Mouse (Mus musculus) heart, adult 9 months (tissue): ENCODE data around the gene Slc47a1.
"Not testable (repeated sequence)": the region's sequence is repeated elsewhere in the genome, so short reads cannot be mapped to it uniquely, and the experiment has no call there.

Source experiments
- DNase-seq, 2 experiments: peaks; one replicate each; pipeline ENCODE4 v3.0.0; 2022; ENCODE audit warnings: low spot score in 2 of 2

Slc47a1 gene

DNA sequence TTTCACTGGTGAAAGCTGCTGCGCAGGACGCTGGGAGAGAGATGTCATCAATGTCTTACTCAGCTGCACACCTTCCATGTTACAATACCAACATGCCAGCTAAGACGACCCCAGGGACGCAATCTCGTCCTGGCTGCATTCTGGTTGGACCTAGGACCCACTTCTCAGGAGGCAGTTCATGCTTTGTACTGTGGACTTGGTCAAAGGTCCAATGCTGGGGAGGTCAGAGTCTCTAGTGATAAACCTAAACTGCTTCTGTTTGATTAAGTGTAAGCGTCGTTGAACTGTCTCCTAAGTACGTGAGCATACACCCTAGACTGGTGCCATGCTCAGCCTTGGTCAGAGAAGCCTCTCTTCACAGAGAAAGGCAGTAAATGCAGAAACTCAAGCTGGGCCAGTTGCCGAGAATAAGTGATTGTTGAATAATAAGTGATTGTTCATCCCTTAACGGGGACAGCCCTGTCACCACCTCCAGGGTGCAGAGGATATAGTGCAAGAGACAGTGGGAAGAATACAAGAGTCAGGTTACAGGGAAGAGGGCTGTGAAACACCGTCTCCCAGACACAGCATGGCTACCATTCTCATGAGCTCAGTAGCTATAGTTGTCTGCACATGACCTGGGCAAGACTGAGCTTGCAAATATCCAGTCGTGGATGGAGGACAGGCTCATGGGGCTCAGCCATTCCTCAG lies 58.8 kb downstream of the Slc47a1 start:
- peak; percentile 21 to 49 for DNase-seq

DNA sequence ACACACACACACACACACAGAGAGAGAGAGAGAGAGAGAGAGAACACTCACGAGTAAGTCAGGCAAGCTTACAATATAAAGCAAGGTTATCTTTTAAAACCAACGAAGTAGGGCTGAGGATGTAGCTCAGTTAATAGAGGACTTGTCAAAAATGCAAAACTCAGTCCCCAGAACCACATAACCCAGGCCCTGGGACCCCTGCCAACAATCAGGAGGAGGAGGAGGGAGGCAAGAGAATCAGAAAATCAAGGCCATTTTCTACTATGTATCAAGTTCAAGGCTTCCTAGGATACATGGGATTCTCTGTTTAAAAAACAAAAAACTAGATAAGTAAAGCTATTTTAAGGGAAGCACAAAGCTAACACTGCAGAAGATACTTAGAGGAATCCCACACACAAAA lies 61.3 kb downstream of the Slc47a1 start:
- DNase-seq: no peak

DNA sequence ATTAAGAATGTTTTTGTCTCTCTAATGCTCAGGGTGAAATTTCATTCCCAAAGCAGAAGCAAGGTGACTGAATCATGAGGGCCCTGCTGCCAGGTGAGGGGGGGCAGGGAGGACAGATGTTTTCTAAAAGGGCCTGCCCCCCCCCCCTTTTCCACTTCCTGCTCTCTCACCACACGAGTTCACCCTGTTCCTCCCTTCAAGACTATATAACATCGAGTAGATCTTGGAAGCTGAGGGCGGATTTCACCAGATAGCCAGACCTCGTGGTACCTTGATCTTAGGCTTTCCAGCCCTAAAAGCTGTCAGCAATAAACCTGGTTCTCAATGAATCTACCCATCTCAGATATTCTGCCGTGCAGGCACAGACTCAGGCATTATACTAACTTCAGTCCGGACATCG lies 67.8 kb downstream of the Slc47a1 start:
- DNase-seq: no peak

DNA sequence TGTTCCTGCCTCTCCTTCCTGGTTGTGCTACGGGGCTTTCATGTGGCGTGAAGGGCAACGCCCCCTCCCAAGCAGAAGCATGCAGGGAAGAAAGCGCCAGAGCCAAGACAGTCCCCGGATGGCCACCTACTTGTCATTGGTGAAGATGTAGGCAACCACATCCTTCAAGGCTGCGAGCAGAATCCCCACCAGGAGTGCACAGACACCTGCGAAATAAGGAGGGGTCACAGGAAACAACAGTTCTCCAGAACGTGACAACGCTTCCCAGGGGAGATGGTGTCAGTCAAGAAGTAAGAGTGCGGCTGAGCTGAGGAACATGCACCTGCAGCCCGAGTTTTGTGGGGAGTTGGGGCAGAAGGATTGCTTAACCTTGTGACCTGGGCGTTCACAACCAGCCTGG lies 68.3 kb downstream of the Slc47a1 start:
- DNase-seq: no peak

DNA sequence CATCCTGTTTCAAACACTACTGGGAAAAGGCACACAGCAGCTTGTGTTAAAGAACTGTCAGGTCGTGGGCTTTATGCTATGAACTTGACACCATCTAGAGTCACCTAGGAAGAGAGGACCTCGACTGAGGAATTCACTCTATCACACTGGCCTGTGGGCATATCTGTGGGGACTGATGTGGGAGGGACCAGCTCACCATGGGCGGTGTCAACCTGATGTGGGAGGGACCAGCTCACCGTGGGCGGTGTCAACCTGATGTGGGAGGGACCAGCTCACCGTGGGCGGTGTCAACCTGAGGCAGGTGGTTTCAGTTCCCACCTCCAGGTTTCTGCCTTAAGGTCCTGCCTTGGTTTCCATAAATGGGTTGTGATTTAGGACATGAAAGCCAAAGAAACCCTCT lies 70.3 kb downstream of the Slc47a1 start:
- no peak for DNase-seq

DNA sequence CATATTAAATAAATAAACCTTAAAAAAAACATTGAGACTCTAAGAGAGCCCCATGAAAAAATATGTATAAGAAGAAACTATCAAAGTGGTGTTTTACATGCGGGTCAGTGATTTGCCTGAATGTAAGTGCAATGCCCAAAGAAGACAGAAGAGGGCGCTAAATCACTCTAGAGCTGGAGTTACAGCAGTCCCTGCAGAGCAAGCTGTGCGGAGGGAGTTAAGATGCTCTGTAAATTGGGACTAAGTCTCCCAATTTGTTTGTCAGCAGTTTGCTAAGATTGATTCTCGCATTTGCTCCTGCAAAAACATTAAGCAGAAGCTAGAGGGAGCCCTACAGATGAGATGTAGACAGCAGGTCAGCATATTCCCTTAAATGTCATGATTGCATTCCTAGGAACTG lies 72.8 kb downstream of the Slc47a1 start:
- DNase-seq: peak in 1 of 2 experiments; percentile 21

DNA sequence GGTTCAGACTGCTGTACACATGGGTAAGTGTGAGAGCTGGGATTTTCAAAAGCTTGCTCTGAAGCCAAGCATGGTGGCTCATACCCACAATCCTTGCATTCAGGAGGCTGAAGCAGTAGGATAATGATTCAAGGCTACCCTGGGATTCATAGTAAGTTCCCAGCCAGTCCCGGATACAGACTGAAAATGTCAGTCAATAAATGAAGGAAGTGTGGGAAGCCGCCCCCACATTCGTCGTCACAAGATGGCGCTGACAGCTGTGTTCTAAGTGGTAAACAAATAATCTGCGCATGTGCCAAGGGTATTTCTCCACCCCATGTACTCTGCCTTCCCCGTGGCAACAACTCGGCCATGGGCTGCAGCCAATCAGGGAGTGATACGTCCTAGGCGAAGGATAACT lies 73.6 kb downstream of the Slc47a1 start:
- DNase-seq: not testable (repeated sequence)

DNA sequence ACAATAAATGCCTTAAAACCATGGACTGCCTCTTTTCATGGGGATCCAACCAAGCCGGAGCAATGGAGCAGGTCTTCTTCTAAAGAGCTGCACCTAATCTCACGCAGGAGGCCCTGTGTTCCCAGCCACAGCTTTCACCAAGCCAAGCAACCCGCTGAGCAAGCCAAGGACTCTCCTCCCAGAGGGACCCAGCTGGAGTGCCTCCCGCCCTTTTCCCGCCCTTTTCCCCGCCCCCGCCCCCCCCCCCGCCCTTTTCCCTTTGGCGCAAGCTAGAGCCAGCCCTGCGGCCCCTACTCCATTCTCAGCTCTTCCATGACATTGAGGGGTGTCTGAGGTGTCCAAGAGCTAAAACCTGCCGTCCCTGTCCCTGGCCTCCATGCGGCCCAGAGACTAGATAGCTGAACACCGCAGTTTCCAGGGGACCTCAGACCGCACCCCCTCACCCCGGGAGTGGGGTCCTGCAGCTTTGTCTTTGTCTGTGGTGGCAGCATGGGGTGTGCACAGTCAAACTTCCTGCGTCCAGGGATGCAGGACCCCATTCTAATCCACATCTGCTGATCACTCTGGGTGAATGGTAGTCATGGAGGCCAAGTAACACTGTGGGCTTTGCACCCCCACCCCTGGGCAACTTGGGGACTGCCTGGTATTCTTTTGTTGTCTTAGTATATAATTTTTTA lies 77.3 kb downstream of the Slc47a1 start:
- peak; percentile 30 to 31 for DNase-seq

DNA sequence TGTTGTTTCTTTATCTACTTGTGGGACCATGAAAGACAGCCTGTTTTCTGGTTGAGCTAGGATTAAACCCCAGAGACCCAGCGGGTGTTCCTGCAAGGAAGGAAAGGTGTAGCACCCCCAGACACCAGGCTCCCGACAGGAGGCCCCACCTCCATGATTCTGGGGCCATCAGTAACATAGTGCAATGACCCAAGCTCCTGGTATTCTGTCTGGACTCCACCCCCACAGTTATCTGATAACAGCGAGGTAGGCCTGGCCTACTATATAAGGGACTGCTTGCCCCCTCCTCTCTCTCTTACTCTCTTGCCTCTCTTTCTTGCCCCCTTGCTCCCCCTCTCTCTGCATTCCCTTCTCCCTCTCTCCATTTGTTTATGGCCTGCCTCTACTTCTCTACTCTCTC lies 77.9 kb downstream of the Slc47a1 start:
- DNase-seq: no peak

DNA sequence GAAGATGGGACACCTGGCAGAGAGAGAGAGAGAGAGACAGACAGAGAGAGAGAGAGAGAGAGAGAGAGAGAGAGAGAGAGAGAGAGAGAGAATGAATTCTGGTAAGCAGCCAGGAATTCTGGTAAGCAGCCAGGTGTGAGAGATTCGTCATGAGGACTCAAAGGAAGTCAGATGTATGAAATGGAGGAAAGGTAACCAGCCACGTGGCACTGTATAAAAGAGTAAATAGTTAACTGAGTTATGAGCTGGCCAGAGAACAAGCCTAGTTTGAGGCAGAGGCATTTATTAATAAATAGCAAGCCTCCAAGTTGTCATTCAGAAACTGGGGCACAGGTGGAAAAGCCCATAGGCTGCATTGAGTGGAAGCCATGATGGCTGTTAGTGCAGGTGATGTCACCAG lies 80.2 kb downstream of the Slc47a1 start:
- DNase-seq: no peak

DNA sequence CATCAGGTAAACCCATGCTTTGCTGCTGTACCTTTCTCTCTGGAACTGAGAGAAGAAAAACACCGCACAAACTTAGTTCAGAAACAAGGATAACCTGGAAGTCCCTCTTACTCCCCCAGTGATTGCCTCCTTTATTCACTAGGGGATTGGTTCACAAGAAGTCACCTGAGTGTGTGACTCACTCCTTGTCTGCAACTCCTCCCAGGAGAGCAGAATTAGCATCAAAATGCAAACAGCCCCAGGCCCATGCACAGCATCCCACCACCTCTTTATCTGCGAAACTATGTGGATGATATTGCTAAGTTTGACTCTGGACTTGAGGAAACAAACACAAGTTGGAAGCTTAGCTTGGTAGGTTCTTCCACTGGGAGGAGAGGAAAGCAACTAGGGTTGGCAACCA lies 80.8 kb downstream of the Slc47a1 start:
- no peak for DNase-seq

DNA sequence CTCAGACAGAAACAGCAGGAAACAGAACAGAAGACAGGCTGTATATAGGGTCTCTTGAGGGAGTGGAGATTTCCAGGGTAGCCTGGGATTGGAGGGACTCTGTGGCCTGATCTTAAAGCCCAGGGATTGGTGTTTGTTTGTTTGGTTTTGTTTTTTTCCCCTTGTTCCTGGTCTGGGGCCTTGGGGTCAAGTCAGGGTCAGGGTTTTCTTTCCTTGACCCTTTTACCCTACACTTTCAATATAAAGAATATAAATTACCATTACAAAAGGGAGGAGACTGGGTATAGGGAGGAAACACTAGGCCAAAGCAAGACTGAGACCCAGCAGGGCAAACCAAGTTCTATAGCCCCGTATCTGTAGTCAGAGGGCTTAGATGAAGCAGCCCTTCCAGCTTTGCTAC lies 81.6 kb downstream of the Slc47a1 start:
- no peak for DNase-seq

DNA sequence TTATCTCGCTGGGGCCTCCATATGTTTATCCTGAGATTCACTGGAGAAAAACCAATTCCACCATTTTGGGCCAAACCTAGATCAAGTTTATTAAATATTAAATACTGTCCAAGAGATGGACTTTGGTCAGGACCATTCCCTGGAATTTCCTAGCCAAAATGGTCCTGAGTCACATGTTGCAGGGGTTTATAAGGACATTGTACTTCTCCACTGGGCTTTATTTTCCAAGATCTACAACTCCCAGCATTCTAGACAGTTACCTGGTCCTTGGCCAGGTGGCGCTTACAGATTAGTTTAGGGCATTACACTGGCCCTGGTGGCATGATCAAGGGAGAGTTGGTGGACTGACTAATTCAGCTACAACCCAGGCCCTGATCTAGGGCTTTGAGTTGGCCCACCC lies 82.6 kb downstream of the Slc47a1 start:
- no peak for DNase-seq

DNA sequence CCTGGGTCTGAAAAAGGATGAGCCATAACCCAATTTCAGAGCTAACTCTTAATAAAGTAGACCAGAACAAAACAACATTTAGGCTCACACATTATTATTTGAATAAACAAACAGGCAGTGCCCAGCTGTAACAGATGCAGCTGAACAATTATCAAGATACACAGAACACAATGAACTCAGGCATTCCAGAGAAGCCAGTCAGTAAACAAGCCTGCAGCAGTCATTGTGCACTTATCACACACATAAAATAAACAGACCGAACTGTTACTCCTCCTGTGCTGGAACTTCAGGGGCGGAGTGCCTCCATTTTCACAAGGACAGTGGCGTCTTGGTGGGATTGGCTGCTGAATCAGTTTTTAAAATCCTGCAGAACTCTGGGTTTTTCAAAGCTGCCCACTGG lies 83.7 kb downstream of the Slc47a1 start:
- DNase-seq: no peak
